Mouse (Mus musculus) cerebellum, postnatal 10 days (tissue): Measurements from ENCODE around the gene Crat.
"Not testable (repeated sequence)": the region's sequence is repeated elsewhere in the genome, so short reads cannot be mapped to it uniquely, and the experiment has no call there.

ENCODE experiments used
- DNase-seq, 2 experiments: peaks; one replicate each; pipeline ENCODE4 v3.0.0; 2021; ENCODE audit warnings: mixed read lengths in 2 of 2

Gene Crat

DNA sequence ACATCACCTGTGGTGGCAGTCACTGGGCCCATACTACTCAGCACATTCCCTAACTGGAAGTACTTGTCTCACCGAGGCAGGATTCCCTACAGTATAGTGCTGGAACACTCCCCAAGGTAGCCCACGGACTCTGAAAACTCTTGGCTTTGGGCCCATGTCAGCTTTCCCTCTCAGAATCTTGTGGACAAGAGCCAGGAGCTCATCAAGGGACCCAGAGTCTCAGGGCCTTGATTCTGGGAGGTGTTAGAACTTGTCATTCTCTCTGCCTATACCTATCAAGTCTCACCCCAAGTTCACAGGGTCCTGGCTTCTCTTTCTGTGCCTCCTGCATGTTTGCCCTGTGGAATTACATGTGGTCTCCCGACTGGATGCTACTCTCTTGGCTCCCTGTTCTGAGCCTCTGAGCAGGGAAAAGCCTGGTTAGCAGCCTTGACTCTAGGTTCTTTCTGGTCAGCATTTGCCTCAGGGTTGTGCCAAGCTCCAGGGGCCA is 24.6 kb upstream of the Crat start:
- no peak for DNase-seq

DNA sequence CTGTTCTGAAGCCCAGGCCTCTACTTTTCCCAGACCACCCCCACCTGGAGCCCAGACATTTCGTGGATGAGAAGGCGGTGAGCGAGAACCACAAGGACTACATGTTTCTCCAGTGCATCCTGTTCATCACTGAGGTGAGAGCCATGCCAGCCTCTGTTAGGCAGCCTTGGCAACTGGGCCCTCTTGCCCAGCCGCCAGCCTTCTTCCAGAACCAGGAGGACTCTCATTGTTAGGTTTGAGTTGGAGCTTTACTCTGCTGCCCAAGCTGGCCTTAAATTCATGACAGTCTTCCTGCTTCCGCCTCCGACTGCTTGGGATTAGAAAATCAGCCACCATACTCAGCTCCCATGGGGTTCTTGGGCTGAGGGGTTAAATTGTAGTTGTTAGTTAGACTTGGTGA is 24.0 kb upstream of the Crat start:
- no peak for DNase-seq

DNA sequence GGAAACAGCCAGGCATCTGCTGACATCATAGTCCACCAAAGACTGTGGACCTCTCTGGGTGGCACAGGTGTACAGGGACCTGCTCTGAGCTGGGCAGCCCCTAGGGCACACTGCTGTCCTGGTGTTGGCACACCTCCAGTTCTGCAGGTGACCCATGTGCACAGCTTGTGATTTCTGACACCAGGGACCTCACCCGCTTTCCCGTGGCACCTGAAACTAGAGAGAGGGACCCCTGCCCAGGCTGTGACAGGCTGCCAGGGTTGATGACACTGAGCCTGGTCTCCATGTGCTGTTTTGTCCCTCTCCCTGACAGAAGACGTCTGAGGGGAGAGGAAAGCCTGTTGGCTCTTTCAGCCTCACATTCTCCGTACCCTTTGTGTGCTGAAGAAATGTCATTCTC is 22.2 kb upstream of the Crat start:
- no peak for DNase-seq

DNA sequence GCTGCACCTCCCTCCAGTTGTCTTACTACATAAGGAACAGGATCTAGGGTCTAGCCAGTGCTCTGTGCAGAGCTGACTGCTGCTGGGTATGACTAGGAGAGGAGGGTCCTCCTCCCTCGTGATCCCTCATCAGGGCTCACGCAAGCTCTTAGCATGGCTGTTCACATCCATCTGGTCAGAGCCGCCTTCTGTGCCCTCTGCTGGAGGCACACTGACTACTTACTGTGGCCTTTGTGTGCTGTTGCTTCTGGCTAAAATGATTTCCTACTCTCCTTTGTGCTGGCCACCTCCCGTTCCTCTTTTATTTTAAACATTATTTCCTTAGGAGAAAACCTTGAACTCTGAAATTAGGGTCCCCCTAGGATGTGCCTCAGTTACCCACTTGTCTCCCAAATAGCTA is 21.2 kb upstream of the Crat start:
- DNase-seq: no peak

DNA sequence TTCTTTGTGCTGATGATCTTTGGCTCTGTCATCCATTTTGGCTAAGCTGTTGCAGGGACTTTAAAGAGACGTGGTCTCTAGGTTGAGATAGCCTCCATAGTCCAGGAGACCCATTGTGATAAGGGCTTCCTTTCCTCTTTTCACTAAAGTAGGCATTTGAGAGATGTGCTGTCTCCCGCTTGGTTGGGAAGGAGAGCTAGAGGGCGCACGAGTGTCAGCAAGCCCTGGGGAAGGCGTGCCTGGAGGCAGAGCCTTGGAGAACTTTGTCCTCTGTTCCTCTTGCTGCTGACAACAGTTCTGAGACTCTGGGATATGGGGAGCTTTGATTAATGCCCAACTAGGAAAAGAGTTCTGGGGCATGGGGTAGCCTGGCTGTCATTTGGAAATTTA is 20.5 kb upstream of the Crat start:
- peak; percentile 58 to 65 for DNase-seq

DNA sequence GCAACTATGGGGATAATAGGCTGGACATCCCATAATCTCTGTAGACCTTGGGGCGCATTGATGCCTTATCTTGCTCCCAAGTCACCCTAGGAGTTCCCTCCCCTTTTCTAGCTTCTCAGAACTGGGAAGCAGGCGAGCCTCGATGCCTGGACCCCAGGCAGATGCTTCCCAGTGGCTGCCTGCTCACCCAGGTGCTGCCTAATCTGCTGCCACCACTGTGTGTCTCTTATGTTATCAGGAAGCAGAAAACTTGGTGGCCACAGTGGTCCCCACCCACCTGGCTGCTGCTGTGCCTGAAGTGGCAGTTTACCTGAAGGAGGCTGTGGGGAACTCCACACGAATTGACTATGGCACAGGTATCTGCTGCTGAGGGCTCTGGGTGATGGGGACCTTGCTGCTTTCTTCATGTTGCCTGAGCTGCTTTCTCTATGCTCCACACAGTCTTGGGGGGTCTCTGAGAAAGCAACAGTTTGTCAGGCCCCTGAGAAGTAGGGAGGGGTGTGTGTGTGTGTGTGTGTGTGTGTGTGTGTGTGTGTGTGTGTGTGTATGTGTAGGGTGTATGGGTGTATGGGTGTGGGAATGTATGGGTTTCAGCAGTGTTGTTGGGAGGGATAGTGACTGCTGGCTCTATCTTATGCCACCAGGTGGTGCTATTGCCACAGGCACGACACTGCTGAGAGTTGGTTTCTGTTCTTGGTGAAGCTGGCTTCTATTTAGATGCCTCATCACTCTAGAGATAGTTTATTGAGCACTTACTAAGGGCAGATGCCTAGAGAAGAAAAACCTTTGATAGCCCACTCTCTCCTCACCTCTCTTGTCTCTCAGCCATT is 19.9 kb upstream of the Crat start:
- DNase-seq: peak; percentile 84 to 89

DNA sequence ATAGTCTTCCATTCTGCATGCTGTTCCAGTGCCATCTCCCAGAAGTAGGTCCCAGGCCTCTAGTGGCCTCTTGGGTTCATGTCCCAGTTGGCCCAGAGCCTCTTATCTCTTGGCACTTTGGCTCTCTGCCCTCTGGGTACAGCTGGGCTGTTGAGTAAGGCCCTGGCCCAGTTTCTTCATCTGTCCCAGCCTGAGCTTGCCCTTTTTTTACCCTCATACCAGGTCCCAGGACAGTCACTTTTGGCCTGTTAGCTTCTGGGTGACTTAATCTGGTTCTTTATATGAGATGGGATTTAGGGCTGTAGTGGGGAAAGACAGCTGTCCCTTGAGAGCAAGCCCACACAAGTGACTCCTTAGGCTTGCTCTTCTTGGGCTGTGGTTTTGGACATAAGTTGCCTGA is 13.5 kb upstream of the Crat start:
- peak; percentile 47 to 50 for DNase-seq

DNA sequence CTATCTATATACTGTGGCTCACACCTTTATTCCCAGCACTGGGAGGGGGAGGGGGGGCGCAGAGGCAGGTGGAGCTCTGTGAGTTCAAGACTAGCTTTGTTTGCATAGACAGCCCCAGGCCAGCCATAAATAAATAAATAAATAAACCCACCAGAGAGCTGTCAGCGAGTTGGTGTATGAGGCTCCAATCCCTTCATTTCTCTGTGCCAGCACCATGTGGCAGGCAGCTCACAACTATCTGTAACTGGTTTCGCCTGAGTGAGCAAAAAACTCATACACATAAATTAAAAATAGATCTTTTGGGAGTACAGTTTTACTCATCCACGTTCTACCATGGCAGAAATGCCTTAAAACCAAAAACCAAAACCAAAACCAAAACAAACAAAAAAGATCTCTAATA is 5.8 kb upstream of the Crat start:
- no peak for DNase-seq

DNA sequence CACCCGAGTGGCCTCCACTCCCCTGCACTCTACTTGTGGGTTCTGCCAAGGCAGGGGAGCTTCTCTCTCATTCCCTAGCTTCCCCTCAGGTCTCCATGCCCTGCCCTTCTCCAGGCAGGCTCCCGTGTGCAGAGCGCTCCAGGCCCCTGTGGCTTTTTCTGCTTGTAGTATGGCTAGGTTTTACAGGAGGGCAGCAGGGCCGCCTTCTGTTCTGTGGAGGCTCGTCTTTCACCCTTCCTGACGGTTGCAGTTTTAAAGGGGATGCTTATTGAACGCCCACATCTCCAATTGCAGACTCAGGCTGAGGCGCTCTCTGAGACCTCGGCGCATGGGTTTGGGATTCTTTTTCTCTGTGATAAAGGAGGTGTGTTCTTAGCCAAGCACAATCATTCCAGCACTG is 3.5 kb upstream of the Crat start:
- DNase-seq: no peak

DNA sequence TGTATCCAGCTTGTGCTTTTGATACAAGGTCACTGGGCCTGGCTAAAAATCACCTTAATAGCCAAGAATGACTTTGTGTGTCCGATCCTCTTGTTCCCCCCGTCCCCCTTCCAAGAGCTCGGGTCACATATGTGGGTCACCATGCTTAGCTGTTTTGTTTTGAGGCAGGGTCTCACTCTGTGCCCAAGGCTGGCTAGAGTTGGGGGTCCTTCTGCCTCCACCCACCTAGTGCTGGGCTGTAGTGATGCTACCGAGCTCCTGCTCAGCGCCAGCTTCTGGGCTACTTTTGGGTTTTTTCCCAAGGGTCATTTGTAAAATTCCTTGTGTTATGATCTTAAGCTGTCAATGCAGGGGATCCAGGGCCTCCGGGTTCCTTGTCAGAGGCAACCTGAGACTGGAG is 2.6 kb upstream of the Crat start:
- DNase-seq: no peak

DNA sequence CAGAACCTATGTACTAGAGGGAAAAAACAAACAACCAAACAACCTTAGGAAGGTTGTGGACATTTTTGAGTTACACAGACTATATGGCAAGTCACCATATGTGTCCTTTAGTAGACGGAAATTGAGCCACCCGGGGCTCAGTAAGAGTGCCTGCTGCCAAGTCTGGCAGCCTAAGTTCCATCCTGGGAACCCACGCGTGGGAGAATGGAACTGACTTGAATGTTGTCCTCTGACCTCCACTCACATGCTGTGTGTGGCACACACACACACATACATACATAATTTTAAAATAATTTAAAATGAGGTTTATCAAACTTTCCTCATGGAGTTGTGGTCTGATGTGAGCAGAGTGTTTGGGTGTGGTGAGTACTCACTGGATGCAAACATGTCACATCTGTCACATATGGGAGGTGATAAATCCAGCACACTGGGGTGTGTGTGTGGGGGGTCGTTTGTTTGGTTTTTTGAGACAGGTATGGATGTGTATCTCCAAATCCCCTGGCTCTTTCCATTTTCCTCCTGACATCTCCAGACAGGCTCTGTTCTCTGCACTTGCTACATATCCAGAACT is 2.1 kb upstream of the Crat start:
- no peak for DNase-seq

DNA sequence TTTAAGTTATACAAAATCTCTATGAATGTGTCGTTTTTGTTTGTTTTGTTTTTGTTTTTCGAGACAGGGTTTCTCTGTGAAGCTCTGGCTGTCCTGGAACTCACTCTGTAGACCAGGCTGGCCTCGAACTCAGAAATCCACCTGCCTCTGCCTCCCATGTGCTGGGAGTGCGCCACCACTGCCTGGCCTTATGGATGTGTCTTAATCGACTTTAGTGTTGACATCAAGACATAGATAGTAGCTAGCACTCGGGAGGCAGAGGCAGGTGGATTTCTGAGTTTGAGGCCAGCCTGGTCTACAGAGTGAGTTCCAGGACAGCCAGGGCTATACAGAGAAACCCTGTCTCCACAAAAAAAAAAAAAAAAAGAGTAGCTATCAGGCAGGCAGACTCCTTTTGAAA is 1.5 kb upstream of the Crat start:
- not testable (repeated sequence) for DNase-seq

DNA sequence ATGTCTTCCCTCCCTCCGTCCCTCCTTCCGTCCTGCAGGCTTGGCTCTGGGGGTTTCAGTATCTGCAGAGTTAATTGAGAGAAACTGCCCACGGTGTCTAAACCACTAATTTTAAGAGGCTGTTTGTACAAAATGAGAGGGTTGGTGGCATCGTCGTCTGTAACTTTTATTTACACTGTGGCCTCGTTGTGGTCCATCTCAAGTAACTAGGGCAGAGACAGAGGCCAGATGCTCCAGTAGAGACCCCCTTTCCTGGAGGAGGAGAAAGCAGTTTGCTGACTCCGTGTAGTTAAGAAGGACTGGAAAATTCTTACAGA is 994 bp upstream of the Crat start:
- DNase-seq: no peak

DNA sequence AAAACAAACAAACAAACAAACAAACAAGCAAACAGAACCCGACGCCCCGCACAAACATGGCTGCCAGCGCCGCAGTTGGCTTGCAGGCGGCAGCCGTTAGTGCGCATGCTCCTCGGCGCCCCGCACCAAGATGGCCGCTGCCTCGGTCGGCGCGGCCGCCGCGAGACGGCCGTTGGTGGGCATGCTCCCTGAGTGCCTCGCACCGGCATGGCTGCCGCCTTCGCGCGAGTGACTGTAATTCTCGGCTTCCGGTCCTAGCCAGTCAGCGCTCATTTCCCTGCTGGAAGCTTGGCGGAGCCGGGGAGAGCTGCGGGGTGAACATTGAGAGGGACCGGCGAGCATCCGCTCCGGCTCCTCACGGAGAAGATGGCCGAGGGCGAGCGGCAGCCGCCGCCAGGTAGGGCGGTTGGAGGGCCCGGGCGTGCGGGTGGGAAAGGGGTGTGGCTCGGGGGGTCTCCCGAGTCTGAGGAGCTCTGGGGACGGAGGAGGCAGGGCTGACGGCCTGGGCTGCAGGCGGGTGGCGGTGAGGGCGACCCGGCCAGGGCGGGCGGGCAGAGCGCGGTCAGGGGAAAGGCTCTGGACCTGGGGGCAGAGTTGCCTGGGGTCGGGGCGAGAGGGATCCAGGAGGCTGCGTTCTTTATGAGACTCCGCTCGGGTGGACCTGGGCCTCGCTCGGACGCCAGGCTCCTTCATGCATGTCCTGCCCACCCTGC is 479 bp upstream of the Crat start, which contains the start of gene Ptpa:
Ptpa (plus strand) TSS at position 104 of the 713 bp plus-strand sequence.
- peak; percentile 97 for DNase-seq

DNA sequence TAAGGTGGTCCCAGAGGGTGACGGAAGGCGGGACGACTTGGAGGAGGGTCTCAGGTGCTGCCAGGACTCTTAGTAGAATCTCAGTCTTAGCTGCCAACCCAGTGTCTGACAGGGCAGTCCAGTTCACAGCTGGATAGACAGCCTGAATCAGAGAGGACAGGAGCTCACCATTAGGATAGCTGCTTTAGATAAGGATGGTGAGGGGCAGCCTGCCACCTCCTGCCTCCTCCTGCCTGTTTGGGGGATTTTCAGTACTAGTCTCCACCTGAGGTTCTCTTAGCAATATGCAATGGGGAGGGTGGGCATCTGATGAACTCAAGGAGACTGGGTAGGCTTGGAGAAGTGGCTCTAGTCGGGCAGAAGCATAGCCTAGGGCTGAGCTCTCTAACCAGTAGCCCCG is 932 bp downstream of the Crat start:
- DNase-seq: no peak

DNA sequence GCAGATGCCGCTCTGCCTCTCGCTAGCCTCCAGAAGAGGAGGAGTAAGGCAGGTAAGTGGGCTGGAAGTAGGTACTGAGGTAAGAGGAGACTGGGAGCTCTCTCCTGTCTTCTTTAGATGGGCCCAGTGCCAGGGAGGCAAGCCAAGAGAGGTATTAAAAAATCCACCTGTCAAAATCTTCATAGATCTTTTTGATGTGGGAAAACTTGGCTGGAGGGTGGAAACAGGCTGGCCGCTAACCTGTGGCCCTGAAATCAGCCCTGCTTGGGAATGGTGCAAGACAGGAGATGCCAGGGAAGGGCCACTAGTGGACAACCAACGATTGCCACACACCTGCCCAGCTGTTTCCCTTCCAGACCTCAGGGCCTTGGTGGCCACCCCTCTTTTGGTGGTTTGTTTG is 1.5 kb downstream of the Crat start:
- DNase-seq: peak; percentile 58 to 61

DNA sequence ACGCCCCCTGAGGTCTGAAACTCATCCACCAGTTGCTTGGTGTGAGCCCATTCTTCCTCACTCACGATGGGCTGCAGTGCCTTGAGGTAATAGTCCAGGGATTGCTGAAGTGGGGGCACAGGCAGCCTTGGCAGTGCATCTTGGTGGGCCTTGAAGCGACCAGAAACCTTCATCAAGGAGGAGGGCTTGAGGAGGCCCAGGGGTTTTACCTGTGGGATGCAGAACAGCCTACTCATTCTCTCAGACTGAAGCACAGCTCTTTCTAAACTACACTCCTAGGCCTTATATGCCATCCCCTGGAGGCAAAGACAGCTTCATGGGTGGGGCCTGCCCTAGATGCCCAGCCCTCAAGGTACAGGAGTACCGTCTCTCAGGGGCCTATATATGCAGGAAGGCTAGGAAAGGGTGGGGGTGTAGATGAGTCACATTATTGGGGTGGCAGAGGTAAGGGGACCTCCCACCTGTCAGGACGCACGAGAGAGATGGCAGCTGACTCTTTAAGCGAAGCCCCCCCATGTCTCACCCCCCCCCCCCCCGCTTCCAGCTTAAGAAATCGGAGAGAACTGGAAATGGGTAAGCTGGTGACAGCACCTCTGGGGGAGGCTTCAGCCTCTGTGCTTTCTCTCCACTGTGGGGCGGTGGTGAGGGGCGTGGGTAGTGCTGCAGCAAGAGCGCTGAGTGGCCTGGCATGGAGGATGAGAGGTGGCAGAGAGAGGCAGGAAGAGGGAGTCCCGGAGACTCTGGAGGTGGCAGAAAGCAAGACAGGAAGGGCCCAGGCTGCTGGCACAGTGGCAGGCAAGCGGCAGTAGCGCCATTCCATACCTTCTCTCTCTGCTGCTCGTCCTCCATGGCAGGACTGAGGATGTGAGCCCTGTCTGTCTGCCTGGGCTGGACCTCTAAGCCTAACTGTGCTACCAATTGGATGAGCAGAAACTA is 2.3 kb downstream of the Crat start:
- DNase-seq: peak in 1 of 2 experiments; percentile 42

DNA sequence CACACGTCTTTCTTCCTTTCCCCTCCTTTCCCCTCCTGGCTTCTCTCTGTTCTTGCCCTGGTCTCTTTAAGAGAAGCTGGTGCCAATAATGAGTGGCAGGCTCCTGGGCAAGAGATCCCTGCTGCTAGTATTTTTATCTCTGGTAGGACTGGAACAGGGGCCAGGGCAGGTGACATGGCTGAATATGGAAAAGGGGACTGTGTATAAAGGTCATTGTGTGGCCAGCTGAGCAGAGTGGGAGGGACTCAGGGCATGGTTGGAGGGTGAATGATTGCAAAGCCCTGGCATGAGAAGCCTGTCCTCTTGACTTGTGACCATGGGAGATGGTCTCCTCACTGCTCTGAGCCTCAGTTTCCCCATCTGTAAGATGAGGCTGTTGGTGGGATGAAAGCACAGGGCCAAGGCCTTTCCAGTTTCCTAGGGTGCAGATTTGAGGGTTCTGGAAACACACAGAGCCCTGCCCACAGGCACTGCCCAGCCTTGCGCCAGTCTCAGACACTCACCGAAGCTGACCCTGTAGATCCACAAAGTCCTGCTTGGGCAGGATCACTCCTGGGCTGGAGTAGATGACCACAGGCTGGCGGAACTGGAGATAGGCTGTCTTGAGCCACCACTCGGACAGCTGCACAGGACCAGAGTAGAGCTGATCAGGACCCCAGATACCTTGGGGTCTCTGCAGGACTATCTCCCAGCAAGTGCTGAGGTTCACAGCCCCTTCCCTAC is 6.0 kb downstream of the Crat start:
- DNase-seq: no peak

DNA sequence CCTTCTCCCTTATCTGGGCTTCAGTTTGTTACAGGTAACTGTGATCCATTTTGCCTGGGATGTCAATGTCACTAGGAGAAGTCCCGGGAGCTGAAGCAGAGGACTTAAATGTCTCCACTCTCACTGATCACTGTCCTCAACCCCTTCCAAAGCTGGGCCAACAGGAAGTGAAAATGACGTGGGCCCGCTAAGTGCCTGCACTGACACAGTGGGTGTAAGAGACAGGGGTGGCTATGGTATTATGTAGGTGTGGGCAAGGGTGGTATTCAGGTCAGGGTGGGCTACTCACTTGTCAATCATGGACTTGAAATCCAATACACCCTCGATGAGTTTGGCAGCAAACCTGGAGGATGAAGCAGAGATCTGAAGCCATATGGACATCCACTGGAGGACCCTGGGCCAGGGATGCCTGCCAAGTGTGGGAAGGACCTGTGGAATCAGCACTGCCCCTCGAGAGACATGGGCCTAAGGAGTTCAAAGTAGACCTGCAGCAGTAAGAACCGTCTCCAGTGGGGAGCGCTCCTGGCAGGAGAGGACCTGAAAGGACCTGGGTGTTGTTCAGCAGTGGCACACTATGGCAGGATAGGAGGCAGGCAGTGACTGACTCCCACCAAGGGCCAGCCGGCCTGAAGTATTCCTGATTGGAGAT is 7.0 kb downstream of the Crat start:
- DNase-seq: peak in 1 of 2 experiments; percentile 52

DNA sequence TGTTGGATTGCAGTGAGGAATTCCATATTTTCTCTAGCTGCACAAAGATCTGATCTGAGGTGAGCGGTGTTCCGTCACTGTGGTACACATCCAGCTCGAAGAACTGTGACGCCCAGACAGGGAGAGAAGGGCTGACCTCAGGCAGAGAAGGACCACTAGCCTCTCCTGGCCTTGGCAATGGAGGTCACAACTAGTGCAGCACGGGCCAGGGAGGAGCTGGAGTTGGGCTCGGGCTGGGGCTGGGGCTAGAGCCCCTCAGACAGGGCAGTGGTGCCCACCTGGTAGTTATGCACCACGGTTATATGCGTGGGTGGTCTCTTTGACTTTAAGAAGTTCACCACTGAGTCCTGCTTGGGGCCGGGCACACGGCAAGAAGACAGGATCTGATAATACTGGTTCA is 7.8 kb downstream of the Crat start:
- no peak for DNase-seq

DNA sequence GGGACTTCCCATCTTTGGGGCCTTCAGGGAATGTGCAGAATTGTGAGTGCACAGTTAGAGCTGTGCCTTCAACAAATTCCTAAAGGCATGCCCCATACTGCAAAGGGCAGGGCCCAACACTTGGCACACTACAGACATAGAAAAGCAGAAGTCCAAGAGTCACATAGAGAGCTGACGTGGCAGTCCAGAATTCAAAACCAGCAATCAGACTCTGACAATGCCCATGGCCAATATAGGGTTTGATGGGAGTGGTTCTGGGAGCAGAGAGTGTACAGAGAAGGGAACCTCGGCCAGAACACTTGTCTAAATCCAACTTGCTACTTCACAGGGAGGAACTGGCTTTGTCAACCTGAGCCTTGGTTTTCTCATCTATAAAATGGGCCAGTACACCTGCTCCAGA is 8.4 kb downstream of the Crat start:
- no peak for DNase-seq

DNA sequence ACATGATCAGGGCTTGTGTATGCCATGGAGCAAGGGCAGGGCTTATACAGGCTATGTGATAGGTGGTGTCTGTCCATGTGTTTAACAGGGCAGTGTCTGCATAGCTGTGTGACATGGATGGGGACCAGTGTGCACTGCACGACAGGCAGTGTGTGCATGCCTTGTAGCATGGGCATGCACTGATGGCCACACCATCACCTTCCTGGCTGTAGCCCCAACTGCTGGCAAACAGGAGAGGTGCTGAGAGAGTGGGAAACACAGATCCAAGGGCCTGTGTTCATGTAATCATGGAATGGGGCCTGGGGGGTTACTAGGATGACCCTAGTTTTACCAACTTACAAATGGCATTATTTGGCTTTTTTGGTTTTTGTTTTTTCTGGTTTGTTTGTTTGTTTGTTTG is 11.7 kb downstream of the Crat start:
- DNase-seq: peak; percentile 57 to 63
